Mouse (Mus musculus) megakaryocyte progenitor cell, adult 5-6 weeks (primary cell): Measurements from ENCODE around the gene Pdzk1. TPM values are rescaled to one million over a fixed set of nuclear protein-coding genes. Genes with fewer than 3 reads are reported as not detected.

Source experiments
- ATAC-seq: replicated peaks from 2 replicates; pipeline ENCODE4 v1.8.0; 2016; ENCODE audit warnings: mild to moderate bottlenecking, moderate TSS enrichment, inconsistent platforms; ENCODE audit not compliant: poor library complexity
- total RNA-seq, 2 experiments: library from RNA; stranded (forward) in 1 of 2; stranded (reverse) in 1 of 2; fragments of 157-497, 149-512 nt in 1 of 2; fragments of 200-1000 nt in 1 of 2; gene quantifications; 2 replicates each; pipeline versions ENCODE4 v1.2.3 to v1.2.4; 2015 to 2017

Pdzk1 gene
- total RNA-seq, 2 experiments from 2014 or later = not detected

GRCm38 (mm10) chr3:96834587-96835348 is 5.7 kb downstream of the Pdzk1 start:
- no peak for ATAC-seq

GRCm38 (mm10) chr3:96836414-96836813 is 7.3 kb downstream of the Pdzk1 start:
- no peak for ATAC-seq

- no peak for ATAC-seq
These were observed 10.0 kb downstream of the Pdzk1 start for GRCm38 (mm10) chr3:96838996-96839645.

- ATAC-seq = no peak
These were observed 16.1 kb downstream of the Pdzk1 start for GRCm38 (mm10) chr3:96845191-96845590.

- no peak for ATAC-seq
These were observed 16.7 kb downstream of the Pdzk1 start for GRCm38 (mm10) chr3:96845806-96846205.

- no peak for ATAC-seq
These were observed 17.9 kb downstream of the Pdzk1 start for GRCm38 (mm10) chr3:96846985-96847384.

GRCm38 (mm10) chr3:96847661-96848060 is 18.6 kb downstream of the Pdzk1 start:
- 0 out of 2 replicates have a peak, but pooled peaks have one; percentile 14 for ATAC-seq

- peak; percentile 29; the same call in 1 of the 2 replicates for ATAC-seq
These were observed 19.4 kb downstream of the Pdzk1 start for GRCm38 (mm10) chr3:96848470-96848869.

- ATAC-seq = no peak
These were observed 20.2 kb downstream of the Pdzk1 start for GRCm38 (mm10) chr3:96849168-96849727.

GRCm38 (mm10) chr3:96852561-96852960 is 23.5 kb downstream of the Pdzk1 start:
- no peak for ATAC-seq

- ATAC-seq = no peak
These were observed 25.3 kb downstream of the Pdzk1 start for GRCm38 (mm10) chr3:96854376-96854775.

- no peak for ATAC-seq
These were observed 26.7 kb downstream of the Pdzk1 start for GRCm38 (mm10) chr3:96855833-96856232.

- ATAC-seq = no peak
These were observed 31.4 kb downstream of the Pdzk1 start for GRCm38 (mm10) chr3:96860498-96860897.

GRCm38 (mm10) chr3:96867863-96868262 is 38.8 kb downstream of the Pdzk1 start:
- no peak for ATAC-seq

GRCm38 (mm10) chr3:96868566-96868965 is 39.5 kb downstream of the Pdzk1 start:
- ATAC-seq = no peak

- ATAC-seq = no peak
These were observed 40.0 kb downstream of the Pdzk1 start for GRCm38 (mm10) chr3:96869091-96869490.

- ATAC-seq = no peak
These were observed 41.2 kb downstream of the Pdzk1 start for GRCm38 (mm10) chr3:96870270-96870669.

- no peak for ATAC-seq
These were observed 42.0 kb downstream of the Pdzk1 start for GRCm38 (mm10) chr3:96871070-96871469.

GRCm38 (mm10) chr3:96872501-96872900 is 43.4 kb downstream of the Pdzk1 start:
- no peak for ATAC-seq

- no peak for ATAC-seq
These were observed 45.9 kb downstream of the Pdzk1 start for GRCm38 (mm10) chr3:96874808-96875571.

GRCm38 (mm10) chr3:96879536-96879935 is 50.5 kb downstream of the Pdzk1 start:
- ATAC-seq = no peak
